Mouse (Mus musculus) hindbrain, embryonic 16.5 days (tissue): Measurements from ENCODE around the gene Ccdc115. TPM values are rescaled to one million over a fixed set of nuclear protein-coding genes. Genes with fewer than 3 reads are reported as not detected.

Experiments used
- ATAC-seq: fragments of 200-750 bp; cut with Nextera tagmentation; 2 replicates; pipeline ENCODE4 v1.8.0; 2017; ENCODE audit warnings: moderate TSS enrichment, moderate library complexity
- H3K27ac ChIP-seq: fragments of 300-500 bp; sonication (generic); 2 replicates; pipeline ENCODE4 v1.5.1; 2014; ENCODE audit warnings: low read depth, mild to moderate bottlenecking, control low read depth, low read length, moderate library complexity
- H3K27me3 ChIP-seq: fragments of 300-500 bp; sonication (generic); replicated peaks from 2 replicates; pipeline ENCODE4 v1.6.1; 2014; ENCODE audit warnings: low read length; ENCODE audit not compliant: control insufficient read depth, insufficient read depth
- H3K36me3 ChIP-seq: fragments of 300-500 bp; sonication (generic); 2 replicates; pipeline ENCODE4 v1.6.1; 2014; ENCODE audit warnings: mild to moderate bottlenecking, low read length, moderate library complexity, mixed read lengths; ENCODE audit not compliant: control insufficient read depth, insufficient read depth
- H3K4me1 ChIP-seq: fragments of 300-500 bp; sonication (generic); 2 replicates; pipeline ENCODE4 v1.6.1; 2014; ENCODE audit warnings: low read depth, low read length; ENCODE audit not compliant: control insufficient read depth, insufficient read depth
- H3K4me2 ChIP-seq: fragments of 300-500 bp; sonication (generic); 2 replicates; pipeline ENCODE4 v1.6.1; 2014; ENCODE audit warnings: mild to moderate bottlenecking, low read length, control low read depth, moderate library complexity
- H3K4me3 ChIP-seq: fragments of 300-500 bp; sonication (generic); 2 replicates; pipeline ENCODE4 v1.5.1; 2014; ENCODE audit warnings: mild to moderate bottlenecking, low read length, control low read depth, moderate library complexity
- H3K9ac ChIP-seq: fragments of 300-500 bp; sonication (generic); 2 replicates; pipeline ENCODE4 v1.6.1; 2014; ENCODE audit warnings: low read depth, mild to moderate bottlenecking, control low read depth, low read length, moderate library complexity
- H3K9me3 ChIP-seq: fragments of 300-500 bp; sonication (generic); 2 replicates; pipeline ENCODE4 v1.6.1; 2014; ENCODE audit warnings: mild to moderate bottlenecking, low read length, moderate library complexity; ENCODE audit not compliant: control insufficient read depth
- WGBS: fragments of 180-500 bp; shearing (Covaris S2); extraction: QIAGEN DNeasy Blood & Tissue Kit; methylation state at CpG from one replicate; pipeline ENCODE4 v1.1.7; 2014; 5-methylcytosine and 5-hydroxymethylcytosine counted together
- polyA plus RNA-seq: library from polyadenylated mRNA; unstranded; fragments of >200 nt; fragmentation: Nextera tagmentation; extraction: Ambion mirVana; gene quantifications from 2 replicates; pipeline ENCODE4 v1.2.1, GENCODE M21; 2015

Gene Ccdc115
- polyA plus RNA-seq, 1 experiment from 2014 or later, result 64.8 TPM

- no peak overlapping the region for H3K4me3 ChIP-seq
- peaks cover 10% of the 10 kb centered on the region for H3K27me3 ChIP-seq
- H3K9me3 ChIP-seq, result no peaks in the 10 kb centered on the region
- no peak overlapping the region for H3K9ac ChIP-seq
- H3K27ac ChIP-seq, result no peak overlapping the region
- ATAC-seq, result no peak
- H3K4me1 ChIP-seq, result peaks cover 5% of the 10 kb centered on the region
- WGBS, result 69% methylated on average over 5 of the region's 5 CpGs
- no peaks in the 10 kb centered on the region for H3K36me3 ChIP-seq
- H3K4me2 ChIP-seq, result no peak overlapping the region
Measured at GRCm38 (mm10) chr1:34469801-34470200, 30.3 kb upstream of the Ccdc115 start.

DNA sequence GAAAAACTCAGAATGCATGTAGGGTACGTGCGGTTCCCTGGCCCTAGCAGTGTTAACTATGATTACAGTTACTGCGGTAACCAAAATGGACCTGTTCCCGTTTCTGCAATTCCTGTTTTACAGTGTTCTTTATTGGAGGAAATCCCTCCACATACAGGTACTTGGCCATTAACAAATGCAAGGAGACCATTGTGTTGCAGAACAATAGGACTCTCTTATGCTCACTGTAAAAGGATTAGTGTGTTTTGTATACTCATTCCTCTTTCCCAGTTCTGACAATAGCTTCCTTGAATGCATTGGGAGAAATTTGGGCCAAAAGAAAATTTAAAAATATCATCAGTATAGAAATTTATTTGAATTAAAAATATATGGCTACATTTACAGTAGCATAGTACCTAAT is 29.0 kb upstream of the Ccdc115 start:
- Histone ChIP-seq H3K4me3 (no peak overlapping the region), H3K4me1 (peaks cover 5% of the 10 kb centered on the region), H3K27me3 (peaks cover 10% of the 10 kb centered on the region), H3K4me2 (no peak overlapping the region), H3K36me3 (no peaks in the 10 kb centered on the region), H3K9ac (no peak overlapping the region), H3K27ac (no peak overlapping the region), H3K9me3 (no peaks in the 10 kb centered on the region)
- 69% methylated on average over 4 of the region's 4 CpGs for WGBS
- ATAC-seq, result no peak

DNA sequence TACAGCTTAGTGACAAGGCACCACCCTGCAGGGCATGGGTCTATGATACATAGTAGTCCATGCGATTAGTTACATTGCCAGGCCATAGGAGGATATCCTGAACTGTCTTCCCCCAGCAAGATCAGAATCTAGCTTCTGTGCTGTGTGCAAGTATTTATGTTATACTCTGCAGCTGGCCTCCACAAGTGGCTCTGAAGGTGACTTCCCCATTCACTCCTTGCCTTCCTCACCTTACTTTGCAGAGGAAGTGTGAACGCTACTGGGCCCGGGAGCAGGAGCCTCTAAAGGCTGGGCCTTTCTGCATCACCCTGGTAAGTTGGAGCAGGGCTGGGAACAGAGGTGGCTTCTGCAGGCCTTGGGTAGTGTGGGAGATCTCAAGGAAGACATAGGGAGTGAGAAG is 28.6 kb upstream of the Ccdc115 start:
- Histone ChIP-seq H3K9me3 (no peaks in the 10 kb centered on the region), H3K4me2 (no peak overlapping the region), H3K4me1 (peaks cover 4% of the 10 kb centered on the region), H3K27me3 (peaks cover 8% of the 10 kb centered on the region), H3K9ac (no peak overlapping the region), H3K4me3 (no peak overlapping the region), H3K36me3 (no peaks in the 10 kb centered on the region), H3K27ac (no peak overlapping the region)
- ATAC-seq, result no peak
- WGBS, result 71% methylated on average over 3 of the region's 3 CpGs

- no peak for ATAC-seq
- Histone ChIP-seq H3K4me2 (no peak overlapping the region), H3K27ac (no peak overlapping the region), H3K27me3 (peaks cover 6% of the 10 kb centered on the region), H3K4me1 (no peaks in the 10 kb centered on the region), H3K4me3 (no peak overlapping the region), H3K9me3 (no peaks in the 10 kb centered on the region), H3K36me3 (no peaks in the 10 kb centered on the region), H3K9ac (no peak overlapping the region)
- WGBS, result 87% methylated on average over 6 of the region's 6 CpGs
Measured at GRCm38 (mm10) chr1:34465445-34465844, 26.0 kb upstream of the Ccdc115 start.

GRCm38 (mm10) chr1:34464310-34464817 is 24.9 kb upstream of the Ccdc115 start:
- no peak overlapping the region for H3K27ac ChIP-seq
- peaks cover 5% of the 10 kb centered on the region for H3K4me1 ChIP-seq
- 84% methylated on average over 8 of the region's 8 CpGs for WGBS
- no peak overlapping the region for H3K9ac ChIP-seq
- ATAC-seq, result no peak
- peaks cover 8% of the 10 kb centered on the region for H3K27me3 ChIP-seq
- no peaks in the 10 kb centered on the region for H3K9me3 ChIP-seq
- no peak overlapping the region for H3K4me2 ChIP-seq
- H3K36me3 ChIP-seq, result no peaks in the 10 kb centered on the region
- H3K4me3 ChIP-seq, result no peak overlapping the region

DNA sequence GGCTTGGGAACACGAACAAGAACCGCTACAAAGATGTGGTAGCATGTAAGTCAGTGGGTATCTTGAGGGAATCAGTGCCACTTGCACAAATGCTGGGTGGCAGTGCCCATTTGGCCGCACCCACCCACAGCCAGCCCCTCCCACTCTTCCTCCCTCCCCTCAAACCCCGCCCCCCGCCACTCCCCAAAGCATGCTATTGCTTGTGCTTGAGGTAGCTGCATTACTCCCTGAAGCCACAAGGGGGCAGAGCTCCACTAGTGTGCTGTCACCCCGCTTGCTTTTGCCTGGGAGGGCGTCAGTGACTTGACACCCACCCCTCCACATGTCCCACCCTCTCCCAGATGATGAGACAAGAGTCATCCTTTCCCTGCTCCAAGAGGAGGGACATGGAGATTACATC is 23.3 kb upstream of the Ccdc115 start:
- Histone ChIP-seq H3K4me3 (no peak overlapping the region), H3K36me3 (no peaks in the 10 kb centered on the region), H3K9me3 (no peaks in the 10 kb centered on the region), H3K4me1 (peaks cover 7% of the 10 kb centered on the region), H3K9ac (no peak overlapping the region), H3K27ac (no peak overlapping the region), H3K4me2 (no peak overlapping the region), H3K27me3 (peaks cover 16% of the 10 kb centered on the region)
- ATAC-seq, result no peak
- 24% methylated on average over 6 of the region's 7 CpGs for WGBS

DNA sequence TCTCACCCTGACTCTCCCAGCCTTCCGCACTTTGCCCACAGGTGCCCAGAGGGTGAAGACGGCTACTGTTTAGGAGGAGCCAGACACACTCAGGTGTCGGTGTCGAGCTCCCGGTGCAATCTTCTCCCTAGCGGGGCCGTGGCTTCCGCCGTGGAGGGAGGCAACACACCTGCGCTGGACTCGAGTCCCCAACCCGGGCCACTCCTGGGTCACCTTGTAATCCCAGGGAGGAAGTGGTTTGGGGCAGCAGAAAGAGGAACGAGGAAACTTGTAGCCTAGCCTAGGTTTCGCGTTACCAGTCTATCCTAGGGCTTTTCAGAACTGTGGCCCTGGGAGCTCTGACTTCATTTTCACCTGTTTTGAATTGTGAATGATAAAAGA is 20.6 kb upstream of the Ccdc115 start:
- no peaks in the 10 kb centered on the region for H3K9me3 ChIP-seq
- H3K27ac ChIP-seq, result no peak overlapping the region
- peak overlapping the region; percentile 99 for H3K4me2 ChIP-seq
- H3K4me1 ChIP-seq, result peaks cover 7% of the 10 kb centered on the region
- no peak for ATAC-seq
- peak overlapping the region; percentile 67 for H3K4me3 ChIP-seq
- H3K9ac ChIP-seq, result peak overlapping the region; percentile 66
- under 1% methylated on average over 15 of the region's 15 CpGs for WGBS
- H3K27me3 ChIP-seq, result peaks cover 25% of the 10 kb centered on the region
- no peaks in the 10 kb centered on the region for H3K36me3 ChIP-seq

DNA sequence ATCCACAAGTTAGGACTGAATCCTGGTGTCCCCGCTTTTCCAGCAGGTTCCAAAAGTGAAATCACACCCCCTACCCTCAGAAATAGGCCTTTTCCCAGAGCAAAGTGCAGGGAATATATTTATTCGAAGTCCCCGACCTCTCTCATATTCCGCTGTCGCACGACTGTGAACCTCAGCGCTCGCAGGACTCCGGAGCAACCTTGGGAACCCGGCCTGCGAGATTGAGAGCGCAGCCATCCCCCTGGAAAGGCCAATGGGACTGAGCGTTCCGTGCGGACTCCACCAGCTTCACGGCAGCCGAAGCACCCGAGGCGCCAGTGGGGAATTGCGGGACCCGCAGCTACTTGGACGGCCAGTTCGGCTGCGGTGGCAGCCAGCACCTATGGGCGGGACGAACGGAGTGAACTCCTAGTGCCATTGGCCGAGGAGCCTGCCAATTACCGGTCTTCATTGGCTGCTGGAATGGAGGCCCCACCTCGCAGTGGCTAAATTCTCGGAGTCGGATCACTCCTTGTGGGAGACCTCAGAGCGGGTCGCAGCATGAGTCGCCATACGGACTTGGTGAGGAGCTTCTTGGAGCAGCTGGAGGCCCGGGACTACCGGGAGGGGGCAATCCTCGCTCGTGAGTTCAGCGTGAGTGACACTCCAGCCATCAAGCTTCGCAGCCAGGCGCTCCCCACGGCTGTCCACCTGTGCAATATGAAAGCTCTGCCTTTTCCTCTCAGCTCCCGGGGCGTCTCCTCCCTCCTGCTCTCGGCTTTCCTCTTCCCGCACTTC is 20.0 kb upstream of the Ccdc115 start, which contains the start of gene Ptpn18:
Gene Ptpn18, plus strand, starts transcription at position 479 of the 777 bp plus-strand sequence.
- ATAC-seq, result peak; percentile 95
- no peaks in the 10 kb centered on the region for H3K36me3 ChIP-seq
- under 1% methylated on average over 48 of the region's 48 CpGs for WGBS
- H3K9ac ChIP-seq, result peak within 1 kb of the TSS; percentile 66
- peaks cover 25% of the 10 kb centered on the region for H3K27me3 ChIP-seq
- peaks cover 7% of the 10 kb centered on the region for H3K4me1 ChIP-seq
- peak within 1 kb of the TSS; percentile 67 for H3K4me3 ChIP-seq
- no peak within 1 kb of the TSS for H3K27ac ChIP-seq
- peak within 1 kb of the TSS; percentile 99 for H3K4me2 ChIP-seq
- H3K9me3 ChIP-seq, result no peaks in the 10 kb centered on the region

- Histone ChIP-seq H3K9me3 (no peaks in the 10 kb centered on the region), H3K36me3 (no peaks in the 10 kb centered on the region), H3K27me3 (peaks cover 25% of the 10 kb centered on the region), H3K4me1 (peaks cover 7% of the 10 kb centered on the region), H3K27ac (no peak overlapping the region), H3K9ac (no peak overlapping the region), H3K4me3 (no peak overlapping the region), H3K4me2 (no peak overlapping the region)
- ATAC-seq, result no peak
- 29% methylated on average over 8 of the region's 8 CpGs for WGBS
Measured at GRCm38 (mm10) chr1:34458431-34458830, 19.0 kb upstream of the Ccdc115 start.
